Mouse (Mus musculus) CH12.LX (cell line): ENCODE data around the gene Cul4b. TPM values are rescaled to one million over a fixed set of nuclear protein-coding genes. Genes with fewer than 3 reads are reported as not detected.

Source experiments
- DNase-seq: peaks from one replicate; pipeline ENCODE4 v3.0.0-alpha.2; 2013; ENCODE audit errors: extremely low read depth
- H3K27ac ChIP-seq: 2 replicates; pipeline ENCODE4 v1.5.1; 2012; ENCODE audit warnings: low read depth, mild to moderate bottlenecking, control low read depth, moderate library complexity; ENCODE audit not compliant: insufficient read depth
- H3K27me3 ChIP-seq: replicated peaks from 2 replicates; pipeline ENCODE3; 2012; ENCODE audit warnings: inconsistent platforms
- H3K36me3 ChIP-seq, 2 experiments: replicated peaks in 1 of 2; 2 replicates each; pipeline versions ENCODE3 to v1.6.1; 2012; ENCODE audit warnings: inconsistent platforms in 1 of 2, low read length in 1 of 2, mild to moderate bottlenecking in 1 of 2, mixed read lengths in 1 of 2, moderate library complexity in 1 of 2; ENCODE audit not compliant: control insufficient read depth in 1 of 2, insufficient read depth in 1 of 2
- H3K4me1 ChIP-seq, 2 experiments: 2 replicates each; pipeline ENCODE4 v1.6.1; 2012; ENCODE audit warnings: inconsistent platforms in 1 of 2, moderate library complexity in 1 of 2; ENCODE audit not compliant: insufficient read depth in 2 of 2, control insufficient read depth in 1 of 2
- H3K4me2 ChIP-seq: 2 replicates; pipeline ENCODE4 v1.6.1; 2012; ENCODE audit warnings: low read depth, mild to moderate bottlenecking, control low read depth; ENCODE audit not compliant: poor library complexity, insufficient read depth, severe bottlenecking
- H3K4me3 ChIP-seq, 3 experiments: fragments of 150-350 bp in 1 of 3; sonication (generic) in 1 of 3; replicated peaks in 1 of 3; 2 replicates each; pipeline versions ENCODE3 to v1.5.1; 2011 to 2012; ENCODE audit warnings: low read depth in 2 of 3, low read length in 2 of 3, mild to moderate bottlenecking in 2 of 3, moderate library complexity in 2 of 3, control low read depth in 1 of 3, improper control_type of control experiment in 1 of 3, inconsistent platforms in 1 of 3, mixed read lengths in 1 of 3; ENCODE audit not compliant: poor library complexity in 1 of 3
- H3K79me2 ChIP-seq: replicated peaks from 2 replicates; pipeline ENCODE4 v1.6.1; 2012; ENCODE audit warnings: mild to moderate bottlenecking, moderate library complexity; ENCODE audit not compliant: control insufficient read depth, poor library complexity, insufficient read depth, severe bottlenecking; ENCODE audit errors: extremely low read depth
- H3K9ac ChIP-seq: 2 replicates; pipeline ENCODE4 v1.6.1; 2012; ENCODE audit warnings: low read depth, mild to moderate bottlenecking, control low read depth, moderate library complexity; ENCODE audit not compliant: insufficient read depth
- H3K9me3 ChIP-seq: replicated peaks from 2 replicates; pipeline ENCODE3; 2012; ENCODE audit warnings: low read length, inconsistent platforms, mixed read lengths
- CHD1 ChIP-seq: IDR thresholded peaks from 2 replicates; pipeline ENCODE4 v1.6.1; 2012; ENCODE audit warnings: low read depth, low read length, improper control_type of control experiment, inconsistent platforms
- CHD2 ChIP-seq: IDR thresholded peaks from 2 replicates; pipeline ENCODE4 v1.6.1; 2011; ENCODE audit warnings: low read length, improper control_type of control experiment
- CTCF ChIP-seq, 2 experiments: IDR thresholded peaks in 1 of 2; conservative IDR thresholded peaks in 1 of 2; 2 replicates each; pipeline ENCODE4 v1.5.1; 2011 to 2012; ENCODE audit warnings: low read depth in 2 of 2, low read length in 2 of 2, improper control_type of control experiment in 1 of 2, inconsistent platforms in 1 of 2, mild to moderate bottlenecking in 1 of 2, moderate library complexity in 1 of 2
- E2F4 ChIP-seq: IDR thresholded peaks from 2 replicates; pipeline ENCODE4 v1.6.1; 2011; ENCODE audit warnings: low read depth, low read length, improper control_type of control experiment; ENCODE audit not compliant: insufficient replicate concordance
- HCFC1 ChIP-seq: IDR thresholded peaks from 2 replicates; pipeline ENCODE4 v1.6.1; 2012; ENCODE audit warnings: low read depth, mild to moderate bottlenecking, inconsistent platforms, low read length, improper control_type of control experiment
- IRF4 ChIP-seq: IDR thresholded peaks from 2 replicates; pipeline ENCODE4 v1.6.1; 2014; ENCODE audit warnings: low read depth, mild to moderate bottlenecking, inconsistent platforms, low read length, improper control_type of control experiment
- KAT2A ChIP-seq: IDR thresholded peaks from 2 replicates; pipeline ENCODE4 v1.6.1; 2012; ENCODE audit warnings: low read length, improper control_type of control experiment, inconsistent platforms; ENCODE audit not compliant: insufficient replicate concordance
- MAX ChIP-seq: IDR thresholded peaks from 2 replicates; pipeline ENCODE4 v1.6.1; 2011; ENCODE audit warnings: low read length, improper control_type of control experiment
- MAZ ChIP-seq: IDR thresholded peaks from 2 replicates; pipeline ENCODE4 v1.6.1; 2012; ENCODE audit warnings: low read depth, mild to moderate bottlenecking, inconsistent platforms, low read length, improper control_type of control experiment, moderate library complexity
- MEF2A ChIP-seq: IDR thresholded peaks from 2 replicates; pipeline ENCODE4 v1.6.1; 2014; ENCODE audit warnings: low read depth, mild to moderate bottlenecking, inconsistent platforms, low read length, improper control_type of control experiment, borderline replicate concordance
- NELFE ChIP-seq: IDR thresholded peaks from 2 replicates; pipeline ENCODE4 v1.6.1; 2011; ENCODE audit warnings: low read depth, low read length, improper control_type of control experiment
- NRF1 ChIP-seq: IDR thresholded peaks from 2 replicates; pipeline ENCODE4 v1.6.1; 2014; ENCODE audit warnings: low read depth, mild to moderate bottlenecking, inconsistent platforms, low read length, improper control_type of control experiment, moderate library complexity
- POLR2A ChIP-seq: IDR thresholded peaks from 2 replicates; pipeline ENCODE4 v1.6.1; 2011; ENCODE audit warnings: low read depth, mild to moderate bottlenecking, improper control_type of control experiment, low read length
- POLR2AphosphoS2 ChIP-seq: IDR thresholded peaks from 2 replicates; pipeline ENCODE4 v1.6.1; 2011; ENCODE audit warnings: low read depth, low read length, improper control_type of control experiment
- RAD21 ChIP-seq: IDR thresholded peaks from 2 replicates; pipeline ENCODE4 v1.6.1; 2011; ENCODE audit warnings: low read depth, mild to moderate bottlenecking, low read length, improper control_type of control experiment, moderate library complexity
- RCOR1 ChIP-seq: conservative IDR thresholded peaks from 2 replicates; pipeline ENCODE4 v1.6.1; 2012; ENCODE audit warnings: low read depth, mild to moderate bottlenecking, inconsistent platforms, low read length, improper control_type of control experiment
- SIN3A ChIP-seq: IDR thresholded peaks from 2 replicates; pipeline ENCODE4 v1.6.1; 2012; ENCODE audit warnings: low read length, improper control_type of control experiment, inconsistent platforms
- SMC3 ChIP-seq: IDR thresholded peaks from 2 replicates; pipeline ENCODE4 v1.6.1; 2011; ENCODE audit warnings: low read depth, low read length, improper control_type of control experiment
- TBP ChIP-seq: conservative IDR thresholded peaks from 2 replicates; pipeline ENCODE4 v1.6.1; 2011; ENCODE audit warnings: low read depth, low read length, improper control_type of control experiment
- TCF12 ChIP-seq: IDR thresholded peaks from 2 replicates; pipeline ENCODE4 v1.6.1; 2014; ENCODE audit warnings: low read depth, mild to moderate bottlenecking, inconsistent platforms, low read length, improper control_type of control experiment
- UBTF ChIP-seq: IDR thresholded peaks from 2 replicates; pipeline ENCODE4 v1.6.1; 2012; ENCODE audit warnings: low read depth, mild to moderate bottlenecking, inconsistent platforms, low read length, improper control_type of control experiment, moderate library complexity
- USF1 ChIP-seq: IDR thresholded peaks from 2 replicates; pipeline ENCODE4 v1.6.1; 2014; ENCODE audit warnings: low read depth, mild to moderate bottlenecking, inconsistent platforms, low read length, improper control_type of control experiment
- ZC3H11A ChIP-seq: IDR thresholded peaks from 2 replicates; pipeline ENCODE4 v1.6.1; 2012; ENCODE audit warnings: low read depth, mild to moderate bottlenecking, inconsistent platforms, low read length, improper control_type of control experiment
- ZKSCAN1 ChIP-seq: IDR thresholded peaks from 2 replicates; pipeline ENCODE4 v1.6.1; 2012; ENCODE audit warnings: low read depth, inconsistent platforms, low read length, improper control_type of control experiment, borderline replicate concordance
- ZMIZ1 ChIP-seq: IDR thresholded peaks from 2 replicates; pipeline ENCODE4 v1.6.1; 2012; ENCODE audit warnings: low read depth, mild to moderate bottlenecking, inconsistent platforms, low read length, improper control_type of control experiment
- ZNF384 ChIP-seq: IDR thresholded peaks from 2 replicates; pipeline ENCODE4 v1.6.1; 2012; ENCODE audit warnings: low read depth, low read length, improper control_type of control experiment, inconsistent platforms
- dilution Hi-C: fragments of 300-500 bp; cut with MboI; formaldehyde crosslinking; loops from 2 replicates; pipeline ENCODE4 v1.14.3; 2020; ENCODE audit warnings: low sequenced_read_pairs; ENCODE audit not compliant: extremely low pct_unique_long_range_greater_than_20kb, extremely low pct_ligation_motif_present
- in situ Hi-C: fragments of 300-500 bp; cut with MboI; formaldehyde crosslinking; loops from 3 replicates; pipeline ENCODE4 v1.14.3; 2019; ENCODE audit warnings: low sequenced_read_pairs, low pct_ligation_motif_present, low pct_unique_long_range_greater_than_20kb, mixed read lengths
- polyA plus RNA-seq: library from polyadenylated mRNA; unstranded; fragments of >175 nt; gene quantifications from 2 replicates; pipeline ENCODE4 v1.2.1, GENCODE M21; 2012; ENCODE audit warnings: low read depth; ENCODE audit not compliant: insufficient read length
- total RNA-seq, 2 experiments: library from RNA; depleted of rRNA; stranded (reverse); fragments of 300-350 nt in 1 of 2; fragments of >200 nt in 1 of 2; gene quantifications; 2 replicates each; pipeline ENCODE4 v1.2.3; 2012 to 2014

Gene Cul4b
- total and polyA plus RNA-seq, 3 experiments = 17.6 to 37.6 (median 34.7) TPM

GRCm38 (mm10) chrX:38563941-38564541 is 12.0 kb downstream of the Cul4b start:
- H3K4me3 ChIP-seq = peak overlapping the region; percentile 63 to 76 (median 63)
- peak overlapping the region; percentile 50 for H3K27ac ChIP-seq
- DNase-seq = no peak
- H3K4me2 ChIP-seq = peak overlapping the region; percentile 51; the same call in 1 of the 2 replicates
- no peaks in the 10 kb centered on the region for H3K9me3 ChIP-seq
- dilution Hi-C loops = no loop called here
- no peaks in the 10 kb centered on the region for H3K27me3 ChIP-seq
- in situ Hi-C loops = no loop called here
- no peak for TF ChIP-seq TCF12
- TF ChIP-seq, all 38 proteins: peak for 0
- Histone ChIP-seq H3K4me1 (peaks cover 0 to 4% of the 10 kb centered on the region in 2 experiments; a peak in 1 of 4 replicates), H3K79me2 (peaks cover 18% of the 10 kb centered on the region), H3K9ac (peak overlapping the region; percentile 78), H3K36me3 (peaks cover 0 to 10% of the 10 kb centered on the region in 2 experiments)

- Histone ChIP-seq H3K9ac (no peak overlapping the region), H3K36me3 (peaks cover 3 to 35% of the 10 kb centered on the region in 2 experiments), H3K27ac (no peak overlapping the region)
- in situ Hi-C loops = loop anchor here (10.0 kb wide), 1 partner anchor 82 kb away; the partner anchor contains the start of gene C1galt1c1
- DNase-seq = no peak
- TF ChIP-seq ZNF384 (peak; percentile 61), ZC3H11A (no peak), UBTF (no peak), E2F4 (no peak)
- TF ChIP-seq, all 38 proteins: peak for 1
- H3K79me2 ChIP-seq = 0 out of 2 replicates have a peak, but pooled peaks cover 2% of the 10 kb centered on the region
- H3K4me1 ChIP-seq = peaks cover 0 to 10% of the 10 kb centered on the region in 2 experiments; a peak in 2 of 4 replicates
- no peaks in the 10 kb centered on the region for H3K9me3 ChIP-seq
- H3K27me3 ChIP-seq = no peaks in the 10 kb centered on the region
- no peak overlapping the region for H3K4me2 ChIP-seq
- H3K4me3 ChIP-seq = no peak overlapping the region
- dilution Hi-C loops = no loop called here
These were observed 22.7 kb downstream of the Cul4b start for GRCm38 (mm10) chrX:38553255-38553654.

- DNase-seq = peak; percentile 49
- H3K36me3 ChIP-seq = no peaks in the 10 kb centered on the region
- H3K27me3 ChIP-seq = no peaks in the 10 kb centered on the region
- H3K4me3 ChIP-seq = no peak overlapping the region
- H3K4me2 ChIP-seq = no peak overlapping the region
- no peak overlapping the region for H3K27ac ChIP-seq
- H3K79me2 ChIP-seq = no peaks in the 10 kb centered on the region
- H3K9me3 ChIP-seq = no peaks in the 10 kb centered on the region
- in situ Hi-C loops (no loop called here), dilution Hi-C loops (no loop called here)
- no peak overlapping the region for H3K9ac ChIP-seq
- H3K4me1 ChIP-seq = no peaks in the 10 kb centered on the region
- TF ChIP-seq TBP = no peak
- TF ChIP-seq UBTF = no peak
- TF ChIP-seq ZKSCAN1 = no peak
- TF ChIP-seq USF1 = no peak
- TF ChIP-seq ZC3H11A = no peak
- no peak for TF ChIP-seq MAZ
- no peak for TF ChIP-seq HCFC1
- TF ChIP-seq SMC3 = peak; percentile 56
- TF ChIP-seq CHD2 = no peak
- TF ChIP-seq SIN3A = no peak
- TF ChIP-seq POLR2AphosphoS2 = no peak
- TF ChIP-seq RCOR1 = no peak
- no peak for TF ChIP-seq NELFE
- TF ChIP-seq NRF1 = no peak
- no peak for TF ChIP-seq E2F4
- no peak for TF ChIP-seq IRF4
- no peak for TF ChIP-seq KAT2A
- no peak for TF ChIP-seq ZMIZ1
- no peak for TF ChIP-seq POLR2A
- no peak for TF ChIP-seq CHD1
- TF ChIP-seq MEF2A = no peak
- TF ChIP-seq MAX = no peak
- peak; percentile 69 for TF ChIP-seq RAD21
- peak; percentile 29 to 74; a peak in 3 of 4 replicates for TF ChIP-seq CTCF (conservative IDR thresholded peaks at IDR 0.05 in 1 of 2, IDR thresholded peaks at IDR 0.05 in 1 of 2; ENCODE audit: low read depth in 2 of 2, low read length in 2 of 2)
These were observed 61.4 kb downstream of the Cul4b start for GRCm38 (mm10) chrX:38514556-38514955.
